Mouse (Mus musculus) olfactory bulb, adult 2 months (tissue): ENCODE measurements around the gene Dync1i1. TPM values are rescaled to one million over a fixed set of nuclear protein-coding genes. Genes with fewer than 3 reads are reported as not detected.

Source experiments
- H3K27ac ChIP-seq: fragments of 200-500 bp; 2 replicates; pipeline ENCODE4 v1.5.1; 2012; ENCODE audit warnings: low read depth, low read length; ENCODE audit not compliant: insufficient read depth
- H3K4me1 ChIP-seq: fragments of 200-500 bp; 2 replicates; pipeline ENCODE4 v1.6.1; 2012; ENCODE audit warnings: low read length; ENCODE audit not compliant: control insufficient read depth, insufficient read depth
- H3K4me3 ChIP-seq: fragments of 200-500 bp; 2 replicates; pipeline ENCODE4 v1.5.1; 2012; ENCODE audit warnings: mild to moderate bottlenecking, low read depth, low read length, moderate library complexity; ENCODE audit not compliant: insufficient read depth
- CTCF ChIP-seq: fragments of 200-500 bp; IDR thresholded peaks from 2 replicates; pipeline ENCODE4 v1.5.1; 2012; ENCODE audit warnings: low read depth, mild to moderate bottlenecking, low read length, moderate library complexity; ENCODE audit not compliant: insufficient read depth
- POLR2A ChIP-seq: fragments of 200-500 bp; IDR thresholded peaks from 2 replicates; pipeline ENCODE4 v1.6.1; 2012; ENCODE audit warnings: mild to moderate bottlenecking, low read depth, low read length, moderate library complexity; ENCODE audit not compliant: insufficient read depth
- WGBS: fragments of 180-500 bp; shearing (Covaris S2); methylation state at CpG from one replicate; pipeline ENCODE4 v1.1.7; 2018; 5-methylcytosine and 5-hydroxymethylcytosine counted together
- polyA plus RNA-seq: library from polyadenylated mRNA; stranded (reverse); fragments of >200 nt; gene quantifications from 2 replicates; pipeline ENCODE4 v1.2.4, GENCODE M21; 2012; ENCODE audit warnings: low replicate concordance; ENCODE audit not compliant: missing spikeins, insufficient read depth, insufficient read length

Gene Dync1i1
- polyA plus RNA-seq, 1 experiment: 116 TPM

DNA sequence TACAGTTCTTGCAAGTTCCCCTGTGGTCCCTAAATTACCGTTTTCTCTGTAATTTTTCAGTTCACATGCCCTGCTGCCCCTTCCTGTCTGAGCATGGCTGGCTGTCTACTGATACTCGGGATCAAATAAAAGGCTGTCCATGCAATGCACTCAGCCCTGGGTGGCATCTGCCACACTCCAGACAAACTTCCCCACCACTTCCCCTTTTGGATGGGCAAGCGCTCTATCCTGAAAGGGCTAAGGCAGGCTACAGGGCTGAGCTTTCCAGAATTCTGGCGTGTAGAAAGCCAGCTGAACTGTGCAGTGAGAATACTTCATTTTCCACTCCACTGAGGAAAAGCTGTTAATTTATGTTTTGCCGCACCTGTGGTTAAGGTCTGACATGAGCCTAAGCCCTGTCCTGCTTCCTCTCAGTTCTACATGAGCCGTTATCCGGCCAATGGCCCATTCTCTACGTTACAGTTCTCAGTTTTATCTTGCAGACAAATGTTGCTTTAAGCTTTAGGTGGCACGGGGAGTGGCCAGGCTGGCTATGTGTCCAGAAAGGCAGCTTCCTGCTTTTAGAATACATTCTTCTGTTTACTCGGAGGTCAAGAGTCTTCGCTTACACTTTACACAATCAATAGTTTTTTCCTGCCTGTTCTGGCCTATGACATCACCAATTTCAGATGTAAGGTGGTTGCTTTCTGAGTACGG, 321.4 kb downstream of the Dync1i1 start:
- 85% methylated on average over 12 of the region's 12 CpGs for WGBS
- TF ChIP-seq CTCF (no peak), POLR2A (no peak)

DNA sequence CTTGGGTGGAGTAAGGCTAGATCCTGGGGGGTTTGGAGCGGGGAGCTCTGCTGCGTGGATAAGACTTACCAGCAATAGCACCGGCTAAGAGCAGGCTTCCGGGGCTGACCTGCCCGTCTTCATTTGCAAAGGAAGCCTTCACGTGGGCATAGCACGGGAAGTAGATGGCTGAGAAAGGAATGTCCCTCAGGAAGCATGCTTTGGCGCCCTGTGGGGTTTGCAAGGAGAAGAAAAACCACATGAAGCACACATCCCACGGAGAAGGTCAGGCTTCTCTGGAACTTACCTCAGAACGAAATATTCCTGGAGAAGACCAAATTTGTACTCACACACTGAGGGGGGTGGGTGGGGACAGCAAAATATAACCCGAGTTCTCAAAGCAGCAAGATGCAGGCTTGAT, 327.3 kb downstream of the Dync1i1 start:
- Histone ChIP-seq H3K4me1 (no peaks in the 10 kb centered on the region), H3K27ac (no peak overlapping the region), H3K4me3 (no peak overlapping the region)
- 87% methylated on average over 11 of the region's 11 CpGs for WGBS
- TF ChIP-seq POLR2A: no peak
- no peak for TF ChIP-seq CTCF

More for the DNA sequence above, 321.4 kb downstream of the Dync1i1 start:
- Histone ChIP-seq H3K27ac (no peak overlapping the region), H3K4me3 (no peak overlapping the region), H3K4me1 (no peaks in the 10 kb centered on the region)

DNA sequence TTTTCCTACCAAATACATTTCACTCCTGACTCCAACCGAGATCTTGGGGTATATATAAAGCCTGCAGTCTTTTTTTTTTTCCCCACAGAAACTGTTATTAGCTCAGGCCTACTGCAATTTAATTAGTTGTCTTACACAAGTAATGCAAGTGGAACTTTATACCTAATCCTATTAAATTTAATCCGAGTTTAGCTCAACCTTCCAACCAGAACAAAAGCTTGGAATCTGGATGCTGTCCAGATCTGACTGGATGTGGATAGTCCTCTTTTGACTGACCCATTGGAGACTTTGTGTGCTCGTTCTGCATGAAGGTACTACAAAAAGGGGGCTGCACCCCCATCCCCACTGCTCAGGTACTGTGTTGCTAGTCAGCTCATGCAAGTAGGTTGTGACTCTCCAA, 328.5 kb downstream of the Dync1i1 start:
- Histone ChIP-seq H3K4me3 (no peak overlapping the region), H3K4me1 (no peaks in the 10 kb centered on the region), H3K27ac (no peak overlapping the region)
- no peak for TF ChIP-seq POLR2A
- no peak for TF ChIP-seq CTCF
- WGBS: 74% methylated on average over 3 of the region's 3 CpGs

DNA sequence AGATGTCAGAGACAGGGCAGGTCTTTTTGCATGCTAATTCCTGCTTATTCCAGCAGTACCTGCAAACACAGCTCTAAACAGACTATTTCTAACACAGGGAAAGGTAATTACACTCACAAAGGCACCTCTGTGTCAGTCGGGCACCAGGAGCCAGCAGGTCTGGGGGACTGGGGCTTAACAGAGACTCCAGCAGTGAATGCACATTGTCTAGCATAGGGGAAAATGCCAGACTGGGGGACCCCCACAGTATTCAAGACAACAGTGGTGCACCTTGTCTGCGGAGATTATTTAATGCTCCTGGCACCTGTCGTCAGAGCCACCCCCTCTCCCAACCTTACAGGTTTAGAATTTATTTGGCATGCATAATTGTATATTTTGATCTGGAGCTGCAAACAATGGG, 333.1 kb downstream of the Dync1i1 start:
- 57% methylated on average over 3 of the region's 3 CpGs for WGBS
- TF ChIP-seq CTCF (no peak), POLR2A (no peak)
- Histone ChIP-seq H3K4me1 (no peaks in the 10 kb centered on the region), H3K4me3 (no peak overlapping the region), H3K27ac (no peak overlapping the region)

DNA sequence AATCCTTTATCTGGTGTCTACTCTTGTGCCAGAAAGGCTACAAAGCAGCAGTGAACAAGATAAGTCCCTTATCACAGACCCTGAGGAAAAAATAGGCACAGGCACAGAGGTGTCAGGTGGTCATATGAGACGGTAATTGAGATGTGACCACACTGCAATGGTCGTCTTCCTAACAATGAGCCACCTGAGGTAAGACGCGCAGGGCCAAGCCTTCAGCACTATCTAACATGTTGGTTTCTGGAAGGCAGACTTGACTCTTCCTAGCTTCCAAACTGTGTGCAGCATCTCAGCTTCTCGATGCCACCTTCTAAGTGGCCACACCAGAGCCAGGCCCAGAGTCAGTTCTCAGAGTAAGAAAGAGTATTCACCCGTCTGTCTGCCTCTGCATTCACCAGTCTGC, 341.8 kb downstream of the Dync1i1 start:
- TF ChIP-seq POLR2A: no peak
- TF ChIP-seq CTCF: no peak
- Histone ChIP-seq H3K4me1 (peaks cover 3% of the 10 kb centered on the region; the same call in 1 of the 2 replicates), H3K4me3 (no peak overlapping the region), H3K27ac (no peak overlapping the region)
- 99% methylated on average over 6 of the region's 6 CpGs for WGBS

- H3K4me3 ChIP-seq: no peak overlapping the region
- TF ChIP-seq CTCF (no peak), POLR2A (no peak)
- no peak overlapping the region for H3K27ac ChIP-seq
- WGBS: 45% methylated on average over 3 of the region's 3 CpGs
- H3K4me1 ChIP-seq: peaks cover 3% of the 10 kb centered on the region; the same call in 1 of the 2 replicates
Observed at GRCm38 (mm10) chr6:6070015-6070414, 344.6 kb downstream of the Dync1i1 start.

- TF ChIP-seq CTCF: no peak
- no peak for TF ChIP-seq POLR2A
- no peak overlapping the region for H3K4me3 ChIP-seq
- peaks cover 3% of the 10 kb centered on the region; the same call in 1 of the 2 replicates for H3K4me1 ChIP-seq
- 79% methylated on average over 7 of the region's 7 CpGs for WGBS
- no peak overlapping the region for H3K27ac ChIP-seq
Observed at GRCm38 (mm10) chr6:6071038-6071437, 345.6 kb downstream of the Dync1i1 start.

GRCm38 (mm10) chr6:6075940-6076447, 350.6 kb downstream of the Dync1i1 start:
- no peak overlapping the region for H3K4me3 ChIP-seq
- WGBS: 91% methylated on average over 7 of the region's 7 CpGs
- H3K27ac ChIP-seq: no peak overlapping the region
- no peak for TF ChIP-seq POLR2A
- TF ChIP-seq CTCF: no peak
- no peaks in the 10 kb centered on the region for H3K4me1 ChIP-seq

DNA sequence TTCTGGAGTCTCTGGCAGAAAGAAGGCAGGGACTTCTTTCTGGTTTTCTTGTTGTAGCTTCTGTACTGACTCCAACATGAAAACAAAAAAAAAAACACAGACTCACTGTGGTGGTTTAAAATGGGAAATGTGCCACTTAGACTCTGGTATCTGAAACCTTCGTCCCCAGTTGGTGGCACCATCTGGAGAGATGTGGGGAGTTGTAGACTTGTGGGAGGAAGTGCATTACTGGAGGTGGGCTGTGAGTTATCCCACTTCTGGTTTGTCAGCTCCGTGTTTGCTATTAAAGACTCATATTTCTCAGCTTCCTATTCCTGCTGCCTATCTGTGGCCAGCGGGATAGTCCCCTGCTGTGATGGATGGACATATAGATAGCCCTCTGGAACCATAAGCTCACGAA, 351.8 kb downstream of the Dync1i1 start:
- no peak for TF ChIP-seq POLR2A
- 83% methylated on average over 4 of the region's 4 CpGs for WGBS
- H3K27ac ChIP-seq: no peak overlapping the region
- H3K4me3 ChIP-seq: no peak overlapping the region
- no peaks in the 10 kb centered on the region for H3K4me1 ChIP-seq

Other genes with a start within 250 kb of the Dync1i1 start
- not detected in 2 replicates for gene Pdk4, start 229.3 kb upstream of the Dync1i1 start, polyA plus RNA-seq